Mouse (Mus musculus): Measurements from ENCODE around the gene Smo.

GRCm38 (mm10) chr6:29711318-29711717 lies 24.0 kb upstream of the Smo start:
- TF ChIP-seq CTCF (IDR thresholded peaks at IDR 0.05; ENCODE audit: low read depth) (no peak), EP300 (IDR thresholded peaks at IDR 0.05; ENCODE audit: low read depth) (no peak)
